Mouse (Mus musculus) MEL (cell line): ENCODE measurements around the gene Ccdc107.
A peak's percentile ranks its signal among the peaks of the same experiment; 100 is the strongest.

Experiments used
- CTCF ChIP-seq, 3 experiments: IDR thresholded peaks in 2 of 3; conservative IDR thresholded peaks in 1 of 3; 2 replicates each; pipeline ENCODE4 v1.5.1; 2011 to 2012; ENCODE audit warnings: low read length in 3 of 3, low read depth in 2 of 3, mild to moderate bottlenecking in 2 of 3, improper control_type of control experiment in 1 of 3, inconsistent platforms in 1 of 3, mixed read lengths in 1 of 3, moderate library complexity in 1 of 3; ENCODE audit not compliant: control insufficient read depth in 1 of 3, insufficient read depth in 1 of 3, poor library complexity in 1 of 3, severe bottlenecking in 1 of 3
- GATA1 ChIP-seq: IDR thresholded peaks from 2 replicates; pipeline ENCODE4 v1.6.1; 2011; ENCODE audit warnings: low read depth, low read length, improper control_type of control experiment
- HCFC1 ChIP-seq: IDR thresholded peaks from 2 replicates; pipeline ENCODE4 v1.6.1; 2012; ENCODE audit warnings: low read depth, mild to moderate bottlenecking, inconsistent platforms, low read length, improper control_type of control experiment, moderate library complexity
- MAX ChIP-seq: IDR thresholded peaks from 2 replicates; pipeline ENCODE4 v1.6.1; 2011; ENCODE audit warnings: low read length, improper control_type of control experiment
- MAZ ChIP-seq: IDR thresholded peaks from 2 replicates; pipeline ENCODE4 v1.6.1; 2012; ENCODE audit warnings: low read depth, mild to moderate bottlenecking, inconsistent platforms, low read length, improper control_type of control experiment
- POLR2A ChIP-seq, 2 experiments: IDR thresholded peaks; 2 replicates each; pipeline ENCODE4 v1.6.1; 2011 to 2012; ENCODE audit warnings: low read length in 2 of 2, mild to moderate bottlenecking in 2 of 2, control low read depth in 1 of 2, improper control_type of control experiment in 1 of 2, low read depth in 1 of 2, moderate library complexity in 1 of 2; ENCODE audit not compliant: control insufficient read depth in 1 of 2, insufficient read depth in 1 of 2, poor library complexity in 1 of 2
- POLR2AphosphoS2 ChIP-seq: IDR thresholded peaks from 2 replicates; pipeline ENCODE4 v1.6.1; 2011; ENCODE audit warnings: low read length, improper control_type of control experiment
- RAD21 ChIP-seq: IDR thresholded peaks from 2 replicates; pipeline ENCODE4 v1.6.1; 2011; ENCODE audit warnings: mild to moderate bottlenecking, low read depth, low read length, improper control_type of control experiment
- SMC3 ChIP-seq: IDR thresholded peaks from 2 replicates; pipeline ENCODE4 v1.6.1; 2011; ENCODE audit warnings: low read depth, low read length, improper control_type of control experiment
- TAL1 ChIP-seq: IDR thresholded peaks from 2 replicates; pipeline ENCODE4 v1.6.1; 2012; ENCODE audit warnings: mild to moderate bottlenecking, inconsistent platforms, low read length, moderate library complexity, mixed read lengths
- TCF12 ChIP-seq: IDR thresholded peaks from 2 replicates; pipeline ENCODE4 v1.6.1; 2014; ENCODE audit warnings: low read depth, mild to moderate bottlenecking, inconsistent platforms, low read length, improper control_type of control experiment, moderate library complexity
- ZKSCAN1 ChIP-seq: IDR thresholded peaks from 2 replicates; pipeline ENCODE4 v1.6.1; 2012; ENCODE audit warnings: low read depth, mild to moderate bottlenecking, inconsistent platforms, low read length, improper control_type of control experiment, moderate library complexity
- ZMIZ1 ChIP-seq: IDR thresholded peaks from 2 replicates; pipeline ENCODE4 v1.6.1; 2012; ENCODE audit warnings: low read depth, mild to moderate bottlenecking, inconsistent platforms, low read length, improper control_type of control experiment, moderate library complexity

DNA sequence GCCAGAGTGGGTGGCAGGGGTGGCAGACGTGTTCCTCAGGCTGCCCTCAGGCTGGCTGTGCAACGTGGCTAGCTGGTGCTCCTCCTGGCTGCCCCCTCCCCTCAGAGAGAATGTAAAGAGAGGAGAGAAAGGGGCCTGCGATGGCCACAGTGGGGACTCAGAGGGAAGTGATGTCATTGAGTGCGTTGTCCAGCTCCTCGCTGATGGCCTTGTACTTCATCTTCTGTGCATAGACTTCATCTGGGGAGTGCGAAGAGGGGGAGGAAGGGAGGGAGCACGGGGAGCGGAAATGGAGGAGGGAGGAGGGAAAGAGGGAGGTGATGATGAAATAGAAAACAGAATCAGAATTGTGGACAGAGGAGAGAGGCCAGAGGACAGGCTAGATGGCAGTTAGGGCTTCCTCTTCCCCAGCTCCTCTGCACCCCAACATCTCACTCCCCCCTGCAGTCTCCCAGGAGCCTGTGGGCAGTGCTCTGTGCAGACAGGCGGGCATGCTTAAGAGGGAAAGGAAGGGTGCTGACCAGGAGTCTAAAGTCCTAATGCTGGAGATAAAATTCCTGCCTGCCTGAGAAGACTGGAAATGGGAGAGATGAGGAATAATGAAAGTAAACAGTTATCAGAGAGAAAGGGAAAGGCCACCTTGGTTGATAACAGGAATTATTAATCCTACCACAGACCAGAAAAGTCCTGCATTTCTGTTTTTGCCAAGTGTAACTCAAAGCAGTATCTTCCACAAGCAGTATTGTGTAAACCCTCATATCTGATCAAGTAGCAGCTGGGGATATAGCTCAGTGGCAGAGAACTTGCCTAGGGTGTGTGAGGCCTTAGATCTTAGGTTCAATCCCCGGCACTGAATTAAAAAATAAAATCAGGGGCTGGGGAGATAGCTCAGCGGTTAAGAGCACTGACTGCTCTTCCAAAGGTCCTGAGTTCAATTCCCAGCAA lies 23.3 kb downstream of the Ccdc107 start:
- no peak for TF ChIP-seq CTCF (IDR thresholded peaks at IDR 0.05 in 2 of 3, conservative IDR thresholded peaks at IDR 0.05 in 1 of 3; ENCODE audit: control insufficient read depth in 1 of 3, insufficient read depth in 1 of 3, low read depth in 2 of 3, low read length in 3 of 3, poor library complexity in 1 of 3, severe bottlenecking in 1 of 3)
- TF ChIP-seq POLR2A (IDR thresholded peaks at IDR 0.05; ENCODE audit: control insufficient read depth in 1 of 2, insufficient read depth in 1 of 2, low read depth in 1 of 2, low read length in 2 of 2, poor library complexity in 1 of 2), result no peak
- TF ChIP-seq MAX, result no peak
- no peak for TF ChIP-seq POLR2AphosphoS2
- TF ChIP-seq HCFC1, result no peak
- TF ChIP-seq GATA1, result peak; percentile 71
- TF ChIP-seq TCF12, result no peak
- no peak for TF ChIP-seq ZKSCAN1
- TF ChIP-seq ZMIZ1, result no peak
- no peak for TF ChIP-seq SMC3
- TF ChIP-seq RAD21, result no peak
- TF ChIP-seq TAL1, result no peak
- TF ChIP-seq MAZ, result no peak
